Mouse (Mus musculus) testis, adult 2 months (tissue): ENCODE measurements around the gene Hist1h4a.

Experiments
- CTCF ChIP-seq: fragments of 200-500 bp; IDR thresholded peaks from 2 replicates; pipeline ENCODE4 v1.5.1; 2012; ENCODE audit warnings: low read depth, mild to moderate bottlenecking, inconsistent platforms, low read length, moderate library complexity; ENCODE audit not compliant: control insufficient read depth, insufficient read depth, insufficient replicate concordance
- POLR2A ChIP-seq: fragments of 200-500 bp; IDR thresholded peaks from 2 replicates; pipeline ENCODE4 v1.6.1; 2012; ENCODE audit warnings: low read depth, mild to moderate bottlenecking, inconsistent platforms, low read length, moderate library complexity; ENCODE audit not compliant: control insufficient read depth

DNA sequence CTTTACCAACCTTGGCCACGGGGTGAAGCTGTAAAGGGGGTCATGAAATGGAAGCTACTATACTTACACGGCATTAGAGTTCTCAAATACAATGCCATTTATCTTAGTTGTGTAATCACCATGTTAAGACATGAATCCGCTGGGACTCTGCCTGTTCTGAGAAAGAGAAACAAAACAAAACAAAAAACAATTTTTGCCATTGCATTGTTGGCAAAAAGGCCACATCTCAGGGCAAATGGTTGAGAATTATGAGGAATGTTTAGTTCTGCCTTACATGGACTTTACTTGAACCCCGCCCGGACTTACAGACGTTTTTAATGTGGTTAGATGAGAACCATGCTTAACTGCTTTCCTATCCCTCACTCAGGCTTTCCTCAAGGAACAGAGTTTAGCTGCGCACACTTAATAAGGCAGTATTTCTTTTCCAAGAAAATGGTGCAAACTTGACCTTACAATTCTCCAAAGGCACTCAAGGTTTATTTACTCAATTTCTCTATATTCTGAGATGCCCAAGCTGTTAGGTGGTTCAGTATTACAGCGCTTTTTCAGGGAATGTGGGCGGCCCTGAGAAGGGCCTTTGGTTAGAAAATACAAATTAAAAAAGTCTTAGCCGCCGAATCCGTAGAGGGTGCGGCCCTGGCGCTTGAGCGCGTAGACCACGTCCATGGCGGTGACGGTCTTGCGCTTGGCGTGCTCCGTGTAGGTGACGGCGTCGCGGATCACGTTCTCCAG is 624 bp downstream of the Hist1h4a start:
- TF ChIP-seq CTCF, result no peak
- TF ChIP-seq POLR2A, result no peak
